ENCODE assay signal across 38 mouse cellular contexts in genomic region chr4:86580056-86580455, GRCm38 (mm10). TPM values are rescaled to one million over a fixed set of nuclear protein-coding genes. Genes with fewer than 3 reads are reported as not detected.
DNase-seq lines count a peak whose midpoint lies in the region; ATAC-seq and TF ChIP-seq lines count a peak whose summit lies in the region.
"Had no signal": no experiment of that assay in that cellular context is flagged by ENCODE, and none has a peak within 500 bp of the region (broad histone marks: within the 10 kb centered on the region; RNA-seq: fewer than 3 reads in every experiment).

No protein-coding gene starts in this region.

- no peak overlapping the region for H3K9ac ChIP-seq in CH12.LX (ENCODE audit: insufficient read depth, low read depth)
- H3K9ac ChIP-seq: embryonic facial prominence, embryonic 15.5 days; forebrain, embryonic 13.5 days; heart, embryonic 15.5 days; hindbrain, embryonic 12.5 days; limb, embryonic 12.5 days; liver, postnatal 0 days had no signal

- peak; percentile 4 for DNase-seq in lung, postnatal 36 days
- DNase-seq in lung, postnatal 10 days, result no peak
- DNase-seq in CH12.LX (ENCODE audit: extremely low read depth) (peak; percentile 73), adipocyte (ENCODE audit: low spot score) (no peak)
- DNase-seq in T-cell, adult 2 months (ENCODE audit: low spot score), result no peak
- DNase-seq: adrenal gland, postnatal 25 days; cerebellum, adult 2 months; cerebellum, postnatal 14 days; gastrocnemius, postnatal 14 days; heart, adult 11 months; kidney, adult 9 months; kidney, postnatal 10 days; layer of hippocampus, adult 9-11 months; liver, postnatal 0 days; midbrain, embryonic 14.5 days; right cerebral cortex, adult 18-20 months; thymus, adult 18-20 months; thymus, postnatal 36 days had no signal

- peaks cover 13 to 49% of the 10 kb centered on the region in 2 experiments for H3K36me3 ChIP-seq in CH12.LX (replicated peaks in 1 of 2; ENCODE audit: control insufficient read depth in 1 of 2, insufficient read depth in 1 of 2, low read length in 1 of 2)
- H3K36me3 ChIP-seq in macrophage (ENCODE audit: inconsistent target), result 0 out of 2 replicates have a peak, but pooled peaks cover 4% of the 10 kb centered on the region

- H3K4me2 ChIP-seq in CH12.LX (ENCODE audit: insufficient read depth, low read depth, poor library complexity, severe bottlenecking), result peak overlapping the region; percentile 68
- H3K4me2 ChIP-seq: embryonic facial prominence, embryonic 15.5 days; forebrain, embryonic 13.5 days; heart, embryonic 15.5 days; hindbrain, embryonic 12.5 days; limb, embryonic 12.5 days; liver, embryonic 11.5 days had no signal

- in situ Hi-C loops in CH12.LX (cut with MboI; ENCODE audit: low pct_ligation_motif_present, low pct_unique_long_range_greater_than_20kb, low sequenced_read_pairs), result no loop called here

- peak; percentile 94 for TF ChIP-seq EP300 in CH12.LX (IDR thresholded peaks at IDR 0.05; ENCODE audit: low read length)

- TF ChIP-seq RAD21 in CH12.LX (IDR thresholded peaks at IDR 0.05; ENCODE audit: low read depth, low read length), result no peak

- TF ChIP-seq POLR2A in CH12.LX (IDR thresholded peaks at IDR 0.05; ENCODE audit: low read depth, low read length), result no peak

- H3K4me3 ChIP-seq in CH12.LX (replicated peaks in 1 of 3; ENCODE audit: low read depth in 2 of 3, low read length in 2 of 3, poor library complexity in 1 of 3) (no peak overlapping the region), macrophage (ENCODE audit: inconsistent target) (no peak overlapping the region)
- H3K4me3 ChIP-seq: embryonic facial prominence, embryonic 10.5 days; embryonic facial prominence, embryonic 15.5 days; forebrain, embryonic 13.5 days; heart, embryonic 10.5 days; heart, embryonic 15.5 days; hindbrain, embryonic 12.5 days; limb, embryonic 12.5 days had no signal

- TF ChIP-seq CTCF in CH12.LX (conservative IDR thresholded peaks at IDR 0.05 in 1 of 2, IDR thresholded peaks at IDR 0.05 in 1 of 2; ENCODE audit: low read depth in 2 of 2, low read length in 2 of 2), result no peak

- 19% methylated on average over 4 of the region's 4 CpGs for WGBS in macrophage (ENCODE audit: missing documents)

- peak; percentile 61; the same call in 1 of the 2 replicates for ATAC-seq in neutrophil, adult 5-6 weeks (ENCODE audit: extremely low read depth, insufficient number of reproducible peaks, low FRiP score, poor library complexity, severe bottlenecking)
- ATAC-seq: forebrain, embryonic 13.5 days; intestine, embryonic 16.5 days; liver, postnatal 0 days; lung, postnatal 0 days had no signal

- peaks cover 33% of the 10 kb centered on the region for H3K79me2 ChIP-seq in CH12.LX (replicated peaks; ENCODE audit: control insufficient read depth, extremely low read depth, insufficient read depth, poor library complexity, severe bottlenecking)
- H3K79me2 ChIP-seq in macrophage (ENCODE audit: inconsistent target), result peaks cover 34% of the 10 kb centered on the region

- dilution Hi-C loops in CH12.LX (cut with MboI; ENCODE audit: extremely low pct_ligation_motif_present, extremely low pct_unique_long_range_greater_than_20kb, low sequenced_read_pairs), result no loop called here

- H3K27ac ChIP-seq in CH12.LX (ENCODE audit: insufficient read depth, low read depth), result peak overlapping the region; percentile 76
- peak overlapping the region; percentile 44 for H3K27ac ChIP-seq in macrophage
- H3K27ac ChIP-seq: embryonic facial prominence, embryonic 10.5 days; embryonic facial prominence, embryonic 15.5 days; forebrain, embryonic 13.5 days; heart, embryonic 10.5 days; heart, embryonic 15.5 days; hindbrain, embryonic 12.5 days; limb, embryonic 12.5 days; stomach, postnatal 0 days had no signal

- no peaks in the 10 kb centered on the region for H3K9me3 ChIP-seq in CH12.LX (replicated peaks; ENCODE audit: low read length)
- H3K9me3 ChIP-seq: embryonic facial prominence, embryonic 10.5 days; embryonic facial prominence, embryonic 15.5 days; forebrain, embryonic 13.5 days; G1E; heart, embryonic 10.5 days; heart, embryonic 15.5 days; hindbrain, embryonic 12.5 days; limb, embryonic 12.5 days had no signal

- H3K27me3 ChIP-seq in CH12.LX (replicated peaks), result no peaks in the 10 kb centered on the region
- H3K27me3 ChIP-seq: embryonic facial prominence, embryonic 15.5 days; forebrain, embryonic 13.5 days; heart, embryonic 15.5 days; hindbrain, embryonic 12.5 days; limb, embryonic 12.5 days had no signal

- peaks cover 10 to 42% of the 10 kb centered on the region in 2 experiments for H3K4me1 ChIP-seq in CH12.LX (ENCODE audit: control insufficient read depth in 1 of 2, insufficient read depth in 2 of 2)

TF ChIP-seq in CH12.LX, 34 proteins besides CTCF, POLR2A, EP300 and RAD21 (continues in another document):
- TF ChIP-seq UBTF (IDR thresholded peaks at IDR 0.05; ENCODE audit: low read depth, low read length) (no peak), SMC3 (IDR thresholded peaks at IDR 0.05; ENCODE audit: low read depth, low read length) (no peak), TBP (conservative IDR thresholded peaks at IDR 0.05; ENCODE audit: low read depth, low read length) (no peak), KAT2A (IDR thresholded peaks at IDR 0.05; ENCODE audit: insufficient replicate concordance, low read length) (no peak), ZC3H11A (IDR thresholded peaks at IDR 0.05; ENCODE audit: low read depth, low read length) (no peak), JUN (IDR thresholded peaks at IDR 0.05; ENCODE audit: insufficient read depth, low read depth, low read length) (peak; percentile 95), CHD1 (IDR thresholded peaks at IDR 0.05; ENCODE audit: low read depth, low read length) (no peak), MAZ (IDR thresholded peaks at IDR 0.05; ENCODE audit: low read depth, low read length) (no peak), ELF1 (IDR thresholded peaks at IDR 0.05; ENCODE audit: low read depth, low read length) (no peak), RCOR1 (conservative IDR thresholded peaks at IDR 0.05; ENCODE audit: low read depth, low read length) (no peak), GABPA (IDR thresholded peaks at IDR 0.05; ENCODE audit: insufficient replicate concordance, low read depth, low read length) (no peak), ZNF384 (IDR thresholded peaks at IDR 0.05; ENCODE audit: low read depth, low read length) (no peak), E2F4 (IDR thresholded peaks at IDR 0.05; ENCODE audit: insufficient replicate concordance, low read depth, low read length) (no peak), USF2 (conservative IDR thresholded peaks at IDR 0.05; ENCODE audit: low read depth, low read length) (no peak), MAX (IDR thresholded peaks at IDR 0.05; ENCODE audit: low read length) (no peak), MXI1 (IDR thresholded peaks at IDR 0.05; ENCODE audit: low read depth, low read length) (no peak), ZKSCAN1 (IDR thresholded peaks at IDR 0.05; ENCODE audit: borderline replicate concordance, low read depth, low read length) (no peak), HCFC1 (IDR thresholded peaks at IDR 0.05; ENCODE audit: low read depth, low read length) (no peak), SIN3A (IDR thresholded peaks at IDR 0.05; ENCODE audit: low read length) (peak; percentile 40; the same call in 1 of the 2 replicates), IRF4 (IDR thresholded peaks at IDR 0.05; ENCODE audit: low read depth, low read length) (peak; percentile 93), ZMIZ1 (IDR thresholded peaks at IDR 0.05; ENCODE audit: low read depth, low read length) (no peak), PAX5 (IDR thresholded peaks at IDR 0.05; ENCODE audit: low read length) (no peak), NELFE (IDR thresholded peaks at IDR 0.05; ENCODE audit: low read depth, low read length) (no peak), ETS1 (conservative IDR thresholded peaks at IDR 0.05; ENCODE audit: low read depth, low read length) (peak; percentile 81), BHLHE40 (IDR thresholded peaks at IDR 0.05; ENCODE audit: low read depth, low read length) (peak; percentile 91), MYC (IDR thresholded peaks at IDR 0.05; ENCODE audit: low read depth, low read length) (no peak), POLR2AphosphoS2 (IDR thresholded peaks at IDR 0.05; ENCODE audit: low read depth, low read length) (no peak), USF1 (IDR thresholded peaks at IDR 0.05; ENCODE audit: low read depth, low read length) (no peak), TCF12 (IDR thresholded peaks at IDR 0.05; ENCODE audit: low read depth, low read length) (no peak), CHD2 (IDR thresholded peaks at IDR 0.05; ENCODE audit: low read length) (no peak), MAFK (IDR thresholded peaks at IDR 0.05; ENCODE audit: insufficient replicate concordance, low read length) (no peak)

RNA-seq across cellular contexts. Expression of gene Rraga, which starts 4.6 kb away (rescaled TPM):
- total RNA-seq in CH12.LX (2012; rRNA removed), result 12.3 and 13.6 TPM in 2 replicates
- 29.3 and 38.3 TPM in 2 replicates for total RNA-seq in CH12.LX (2014; rRNA removed)
- 87.3 and 96.2 TPM in 2 replicates for polyA plus RNA-seq in CH12.LX (2012; ENCODE audit: insufficient read length, low read depth)
- total RNA-seq in macrophage (2018; cell fraction: chromatin; rRNA removed), result 10 to 100 TPM in 9 of 26 experiments, 1 to 10 TPM in 17; 5.5 to 20.8 (median 9.2) TPM
- 10 to 100 TPM; 35.6 to 62.7 (median 48.0) TPM for total RNA-seq in macrophage (2018; cell fraction: cytosol; rRNA removed)
- total RNA-seq in macrophage (2018; cell fraction: nucleus; rRNA removed), result 10 to 100 TPM; 13.4 to 39.6 (median 27.9) TPM
- 62.8 to 81.5 TPM (median 63.2 TPM) in 3 replicates for polyA plus RNA-seq in macrophage (2018)
- 19.4 and 21.8 TPM in 2 replicates for total RNA-seq in neutrophil, adult 5-6 weeks (2017)

RNA-seq across cellular contexts. Expression of gene Saxo1, which starts 21.9 kb away (rescaled TPM):
- total RNA-seq in CH12.LX (2012; rRNA removed) (not detected in 2 replicates), CH12.LX (2014; rRNA removed) (not detected in 2 replicates)
- polyA plus RNA-seq in CH12.LX (2012; ENCODE audit: insufficient read length, low read depth) (not detected in 2 replicates), macrophage (2018) (not detected in 3 replicates)
- not detected for total RNA-seq in macrophage (2018; cell fraction: chromatin; rRNA removed)
- total RNA-seq in macrophage (2018; cell fraction: cytosol; rRNA removed), result not detected
- total RNA-seq in macrophage (2018; cell fraction: nucleus; rRNA removed), result not detected
- total RNA-seq in neutrophil, adult 5-6 weeks (2017), result not detected in 2 replicates
- total RNA-seq: adrenal gland, adult 18-20 months; adrenal gland, postnatal 25 days; G1E; heart, postnatal 25 days; left cerebral cortex, adult 18-20 months; left cerebral cortex, postnatal 25 days; megakaryocyte-erythroid progenitor cell, adult 5-6 weeks had no signal
- polyA plus RNA-seq: C2C12; cerebellum, adult 2 months; embryonic facial prominence, embryonic 10.5 days; embryonic facial prominence, embryonic 15.5 days; forebrain, embryonic 13.5 days; G1E; heart, embryonic 10.5 days; hindbrain, embryonic 12.5 days; intestine, embryonic 16.5 days; liver, embryonic 11.5 days; liver, postnatal 0 days; midbrain, embryonic 14.5 days; stomach, postnatal 0 days had no signal

RNA-seq across cellular contexts. Expression of gene Haus6, which starts 31.8 kb away (rescaled TPM):
- total RNA-seq in CH12.LX (2012; rRNA removed), result 35.9 and 39.0 TPM in 2 replicates
- 23.4 and 25.5 TPM in 2 replicates for total RNA-seq in CH12.LX (2014; rRNA removed)
- 23.3 and 26.3 TPM in 2 replicates for polyA plus RNA-seq in CH12.LX (2012; ENCODE audit: insufficient read length, low read depth)
- 10 to 100 TPM in 13 of 26 experiments, 1 to 10 TPM in 13; 1.7 to 26.4 (median 9.8) TPM for total RNA-seq in macrophage (2018; cell fraction: chromatin; rRNA removed)
- 1 to 10 TPM; 2.1 to 5.2 (median 3.9) TPM for total RNA-seq in macrophage (2018; cell fraction: cytosol; rRNA removed)
- 10 to 100 TPM in 7 of 26 experiments, 1 to 10 TPM in 19; 2.3 to 28.5 (median 6.4) TPM for total RNA-seq in macrophage (2018; cell fraction: nucleus; rRNA removed)
- 2.5 to 7.6 TPM (median 3.5 TPM) in 3 replicates for polyA plus RNA-seq in macrophage (2018)
- 17.3 and 18.6 TPM in 2 replicates for total RNA-seq in neutrophil, adult 5-6 weeks (2017)

Comparison
In these comparisons a context has a peak if more than half of its experiments do, and no peak if none do; other contexts are left out.
1. DNase-seq: peak in lung, postnatal 36 days (single experiment) and CH12.LX (single experiment); none in lung, postnatal 10 days (single experiment), T-cell, adult 2 months (single experiment) and adipocyte (single experiment).